Mouse (Mus musculus) testis, postnatal 14 days (tissue): Measurements from ENCODE around the gene Slc38a10.

ENCODE experiments used
- DNase-seq: peaks from one replicate; pipeline ENCODE4 v3.0.0; 2021; ENCODE audit warnings: low spot score

The Slc38a10 gene

GRCm38 (mm10) chr11:120137625-120138004 lies 13.5 kb downstream of the Slc38a10 start:
- no peak for DNase-seq

DNA sequence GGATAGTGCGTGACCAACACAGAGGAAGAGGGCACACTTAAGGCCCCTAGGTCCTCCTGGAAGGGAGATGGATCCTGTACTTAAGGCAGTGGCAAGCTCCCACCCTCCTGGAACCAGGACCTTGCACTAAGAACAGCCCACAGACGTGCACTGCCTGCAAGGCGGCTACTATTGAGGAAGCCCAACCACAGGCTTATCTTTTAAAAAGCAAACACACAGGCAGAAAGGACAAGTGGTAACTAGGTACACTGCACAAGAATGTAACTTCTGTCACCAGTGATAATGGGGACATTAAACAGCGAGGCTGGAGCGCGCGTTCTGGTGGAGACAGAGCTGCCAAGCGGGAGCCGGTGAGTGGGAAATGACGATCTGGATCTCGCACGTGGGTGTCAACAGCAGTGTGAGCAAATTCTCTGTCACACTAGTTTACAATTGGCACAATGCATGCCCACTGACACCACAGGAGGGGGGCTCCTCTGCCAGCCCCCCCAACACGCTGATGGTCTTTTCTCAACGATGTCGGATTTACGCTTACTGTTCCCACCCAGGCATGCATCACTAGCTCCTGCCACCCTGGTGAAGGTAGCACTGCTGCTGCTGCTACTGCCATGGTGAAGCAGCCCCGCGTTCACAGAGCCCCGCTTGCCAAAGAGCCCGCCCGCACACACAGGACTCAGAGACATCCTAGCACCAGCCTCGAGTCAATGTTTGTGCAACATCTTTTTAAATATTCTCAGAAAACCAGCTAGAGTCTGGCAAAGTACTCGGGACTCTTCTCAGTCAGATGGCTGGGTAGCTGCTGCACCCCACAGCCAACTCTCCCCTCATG lies 14.1 kb downstream of the Slc38a10 start:
- DNase-seq, result no peak

GRCm38 (mm10) chr11:120136195-120136594 lies 15.0 kb downstream of the Slc38a10 start:
- no peak for DNase-seq

- DNase-seq, result no peak
These were observed 16.2 kb downstream of the Slc38a10 start for GRCm38 (mm10) chr11:120134847-120135530.

GRCm38 (mm10) chr11:120134148-120134547 lies 17.0 kb downstream of the Slc38a10 start:
- no peak for DNase-seq

- no peak for DNase-seq
These were observed 21.9 kb downstream of the Slc38a10 start for GRCm38 (mm10) chr11:120129281-120129680.

- no peak for DNase-seq
These were observed 24.3 kb downstream of the Slc38a10 start for GRCm38 (mm10) chr11:120126845-120127244.

DNA sequence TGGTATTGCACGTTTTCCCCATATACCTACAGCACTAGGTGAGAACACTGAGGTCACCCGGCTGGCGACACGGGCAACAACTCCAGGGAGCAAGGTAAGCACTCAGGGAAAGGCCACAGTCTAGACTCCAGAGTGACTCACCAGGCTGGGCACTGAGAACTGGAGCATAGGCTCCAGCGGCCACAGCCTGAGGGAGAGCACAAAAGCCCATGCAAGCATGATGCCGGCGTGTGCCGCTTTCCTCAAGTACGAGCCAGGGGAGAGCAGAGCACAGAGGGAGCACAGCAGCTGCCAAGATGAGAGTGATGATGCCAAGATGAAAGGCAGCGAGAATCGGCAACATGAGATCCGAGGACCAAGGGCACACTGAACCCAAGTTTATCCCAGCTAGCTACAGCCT lies 29.0 kb downstream of the Slc38a10 start:
- no peak for DNase-seq

DNA sequence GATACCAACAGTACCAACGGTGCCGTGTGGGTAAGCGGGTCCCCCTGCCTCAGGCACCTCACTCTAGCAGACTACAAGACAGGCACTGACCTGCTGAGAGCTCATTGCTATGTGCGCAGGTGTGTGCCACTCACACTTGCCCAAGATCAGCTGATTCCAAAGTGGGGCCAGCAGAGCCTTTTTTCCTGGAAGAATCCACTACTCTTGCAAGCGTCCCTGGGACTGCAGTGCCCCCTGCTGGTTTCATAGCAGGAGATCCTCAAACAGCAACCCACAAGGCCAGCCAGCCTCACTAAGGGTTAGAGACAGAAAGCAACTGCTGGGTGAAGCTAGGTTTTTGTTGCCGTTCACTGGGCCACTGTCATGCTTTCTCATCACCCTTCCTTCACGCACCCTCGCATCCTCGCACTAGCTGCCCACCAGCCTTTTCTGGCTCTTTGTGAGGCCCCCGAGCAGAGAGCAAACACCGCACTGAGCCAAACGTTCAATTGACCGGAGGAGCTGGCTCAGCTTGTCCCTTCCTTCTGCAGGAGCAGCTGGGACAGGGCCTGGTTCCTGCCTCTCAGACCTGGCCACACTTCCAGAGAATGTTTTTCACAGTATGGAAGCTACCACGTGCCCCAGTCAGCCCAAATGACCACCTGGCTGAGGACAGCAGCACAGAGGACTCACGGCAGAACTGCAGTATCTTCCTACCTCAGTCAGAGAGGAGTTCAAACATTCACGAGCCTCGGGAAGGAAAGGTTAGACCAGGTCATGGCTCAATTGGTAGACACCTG lies 30.3 kb downstream of the Slc38a10 start:
- DNase-seq, result no peak

GRCm38 (mm10) chr11:120119936-120120541 lies 31.1 kb downstream of the Slc38a10 start:
- DNase-seq, result no peak

GRCm38 (mm10) chr11:120119108-120119507 lies 32.0 kb downstream of the Slc38a10 start:
- DNase-seq, result no peak

DNA sequence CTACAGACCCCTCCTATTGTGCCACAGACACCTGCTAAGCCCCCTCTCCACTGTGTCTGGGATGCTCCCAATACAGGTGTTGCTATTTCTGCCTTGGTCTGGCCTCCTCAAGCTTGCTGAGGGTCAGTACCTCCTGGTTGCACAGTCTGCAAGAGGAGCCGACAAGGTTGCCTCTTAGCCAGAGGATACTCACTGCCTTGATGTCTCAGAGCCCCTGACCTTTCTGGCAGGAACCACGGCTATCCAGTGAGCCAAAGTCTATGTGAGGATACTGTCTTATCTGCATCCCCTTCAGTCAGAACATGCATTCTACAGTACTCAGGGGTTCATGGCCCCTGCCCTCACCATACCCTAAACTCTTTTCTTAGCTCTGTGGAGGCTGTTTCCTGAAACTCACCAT lies 33.5 kb downstream of the Slc38a10 start:
- no peak for DNase-seq

- DNase-seq, result no peak
These were observed 36.5 kb downstream of the Slc38a10 start for GRCm38 (mm10) chr11:120114488-120115215.

GRCm38 (mm10) chr11:120112136-120112535 lies 39.0 kb downstream of the Slc38a10 start:
- DNase-seq, result no peak

DNA sequence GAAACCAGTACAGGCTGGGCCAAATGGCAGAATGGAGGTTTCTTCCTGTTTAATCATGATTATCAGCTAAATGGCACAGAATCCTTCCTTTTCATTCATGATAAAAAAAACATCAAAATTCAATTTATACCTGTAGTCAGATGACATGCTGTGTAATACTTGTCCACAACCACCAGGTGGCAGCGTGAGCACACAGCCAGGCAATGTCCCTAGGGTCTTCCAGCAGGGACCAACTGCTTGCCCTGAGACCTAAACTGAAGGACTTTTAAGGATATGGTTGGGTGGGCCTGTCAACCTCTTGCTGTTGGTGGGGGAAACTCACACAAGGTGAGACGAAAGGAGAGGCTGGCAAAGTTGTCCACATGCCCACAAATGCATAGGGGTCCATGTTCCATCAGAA lies 40.1 kb downstream of the Slc38a10 start:
- no peak for DNase-seq

DNA sequence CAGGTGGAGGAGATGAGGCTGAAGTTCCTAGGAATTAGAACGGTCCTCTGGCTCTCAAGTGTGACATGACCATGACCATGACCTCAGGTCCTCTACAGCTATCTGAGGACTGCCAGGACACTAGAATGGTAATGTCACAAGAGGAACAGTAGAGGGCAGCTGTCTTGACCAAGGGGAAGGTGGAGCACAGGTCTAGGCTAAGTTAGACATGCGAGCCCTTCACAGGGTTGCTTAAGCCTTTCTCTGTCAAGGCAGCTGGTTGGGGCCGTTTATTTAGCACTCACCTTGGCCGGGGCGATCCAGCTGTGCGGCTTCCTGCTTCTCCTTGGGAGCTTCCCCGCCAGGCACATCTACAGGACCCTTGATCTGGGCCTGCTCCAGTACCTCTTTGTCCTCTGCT lies 40.6 kb downstream of the Slc38a10 start:
- DNase-seq, result no peak

DNA sequence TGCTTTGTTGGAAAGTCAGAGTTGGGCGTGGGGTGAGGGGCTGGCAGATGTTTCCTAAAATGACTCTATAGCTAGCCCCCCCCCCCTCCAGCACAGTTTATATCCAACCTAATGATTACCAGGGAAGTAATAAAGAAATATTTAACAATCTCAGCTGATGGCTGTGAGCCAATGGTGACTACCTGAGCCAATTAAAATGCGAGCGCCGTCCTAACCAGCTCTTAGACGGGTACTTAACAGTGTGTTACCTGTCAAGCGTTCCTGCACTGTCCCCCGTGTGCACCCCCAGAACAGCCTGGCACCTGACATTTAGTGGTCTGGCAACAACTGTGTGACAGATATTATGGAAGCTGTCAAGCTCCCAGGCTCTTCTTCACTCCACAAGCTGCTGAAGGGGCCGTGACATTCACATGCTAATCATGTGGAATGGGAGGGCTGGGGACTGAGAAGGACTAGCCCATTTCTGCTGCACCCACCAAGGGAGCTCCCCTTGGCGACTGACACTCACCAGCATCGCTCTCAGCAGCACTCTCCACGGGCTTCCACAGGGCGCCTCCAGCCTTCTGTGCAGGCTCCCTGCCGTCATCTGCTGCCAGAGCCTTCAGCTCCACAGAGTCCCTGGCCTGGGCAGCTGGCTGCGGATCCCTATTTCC lies 41.5 kb downstream of the Slc38a10 start:
- DNase-seq, result no peak

DNA sequence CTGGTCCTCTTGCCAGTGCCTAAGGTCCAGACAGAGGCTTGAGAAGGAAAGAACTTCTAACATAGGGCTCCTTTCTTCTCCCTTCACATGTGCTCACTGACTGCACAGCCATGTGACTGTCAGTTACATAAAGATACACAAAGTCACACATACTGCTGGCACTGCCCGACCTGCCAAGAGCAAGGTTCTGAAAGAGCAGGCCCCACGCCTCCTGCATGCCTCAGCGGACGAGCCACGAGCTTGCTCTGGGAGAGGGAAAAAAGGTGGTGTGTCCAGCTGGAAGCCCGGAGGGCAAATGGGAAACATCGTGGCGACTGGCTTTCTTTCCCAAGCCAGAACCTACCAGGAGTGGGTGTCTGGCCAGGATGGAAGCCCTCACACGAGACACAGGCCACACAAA lies 43.4 kb downstream of the Slc38a10 start:
- DNase-seq, result no peak

DNA sequence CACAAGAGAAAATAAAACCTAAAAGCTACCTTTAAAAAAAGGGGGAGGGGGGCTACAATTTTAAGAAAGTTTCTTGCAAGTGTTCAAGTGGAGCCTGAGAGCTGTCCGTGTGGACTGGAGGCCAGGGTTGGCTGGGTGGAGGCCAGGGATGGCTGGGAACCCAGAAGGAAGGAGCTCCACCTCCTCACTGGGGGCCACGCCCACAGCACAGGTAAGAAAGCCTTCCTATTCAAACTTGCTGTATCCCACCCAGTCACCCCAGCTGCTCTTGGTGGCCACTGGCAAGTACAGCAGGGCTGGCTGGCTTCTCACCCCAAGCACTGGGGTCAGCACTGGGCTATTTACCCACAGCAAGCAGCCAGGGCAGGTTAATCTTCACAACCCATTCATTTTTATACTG lies 44.1 kb downstream of the Slc38a10 start:
- no peak for DNase-seq

DNA sequence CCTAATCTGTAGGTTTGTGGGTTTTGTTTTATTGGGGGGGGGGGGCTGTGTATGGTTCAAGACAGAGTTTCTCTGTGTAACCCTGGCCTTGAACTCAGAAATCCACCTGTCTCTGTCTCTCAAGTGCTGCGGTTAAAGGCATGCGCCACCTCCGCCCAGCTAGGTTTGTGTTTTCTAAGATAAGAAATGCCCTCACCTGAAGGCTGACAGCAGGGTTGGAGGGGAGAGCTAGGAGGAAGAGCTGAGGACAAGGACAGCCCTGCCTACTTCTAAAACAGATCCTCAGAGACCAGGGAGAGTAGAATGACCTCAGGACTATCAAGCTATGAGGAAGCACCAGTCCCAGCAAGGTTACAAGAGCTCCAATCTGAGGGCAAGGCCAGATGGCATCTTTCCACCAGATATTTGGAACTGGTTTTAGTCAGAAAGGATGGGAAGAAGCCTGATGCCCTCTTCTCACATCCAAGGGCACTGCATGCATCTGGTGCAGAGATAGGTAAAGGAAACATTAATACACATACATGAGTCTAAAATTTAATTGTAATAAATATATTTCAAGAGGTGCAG lies 47.6 kb downstream of the Slc38a10 start:
- DNase-seq, result no peak

DNA sequence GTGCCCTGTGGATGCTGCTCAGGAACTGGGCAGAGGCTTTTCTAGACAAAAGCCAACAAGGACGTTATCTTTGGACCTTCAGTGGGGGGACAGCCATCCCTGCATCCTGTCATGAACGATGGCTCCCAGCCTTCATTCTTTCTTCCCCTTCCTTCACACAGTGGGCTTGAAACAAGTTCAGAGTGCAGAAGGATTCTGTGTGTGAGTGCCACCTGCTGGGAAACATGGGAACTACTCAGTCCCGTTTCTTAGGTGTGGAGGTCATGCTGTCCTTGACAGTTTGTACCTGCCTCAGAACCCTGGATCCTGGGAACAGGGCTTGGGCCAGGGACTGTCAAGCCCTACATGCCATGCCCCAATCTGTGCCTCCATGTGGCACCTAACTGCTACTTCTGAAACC lies 50.1 kb downstream of the Slc38a10 start:
- no peak for DNase-seq
